Mouse (Mus musculus): ENCODE data around the gene Chst10. TPM values are rescaled to one million over a fixed set of nuclear protein-coding genes. Genes with fewer than 3 reads are reported as not detected.

Chst10 gene
- polyA plus RNA-seq, 1 experiment: not detected

DNA sequence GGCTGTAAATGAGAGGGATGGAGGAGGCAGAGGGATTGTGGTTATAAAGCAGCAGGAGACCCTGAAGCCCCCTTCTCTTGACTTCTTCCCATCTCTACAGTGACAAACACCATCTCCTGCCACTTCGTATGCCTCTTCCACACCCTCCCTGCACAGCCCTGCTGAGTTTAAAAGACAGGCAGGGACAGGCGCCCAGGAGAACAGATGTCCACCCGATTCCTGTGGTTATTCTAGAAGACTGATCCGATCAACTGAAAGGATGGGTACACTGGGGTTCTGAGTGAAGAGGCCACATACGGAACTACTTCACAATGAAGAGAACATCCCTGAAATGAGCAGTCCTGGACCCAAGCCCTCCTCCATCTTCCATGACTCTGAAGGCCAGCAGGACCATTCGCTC lies 26.1 kb downstream of the Chst10 start:
- Histone ChIP-seq H3K27me3 (ENCODE audit: control insufficient read depth, insufficient read depth, insufficient read length) (peaks cover 16% of the 10 kb centered on the region), H3K36me3 (ENCODE audit: control insufficient read depth, insufficient read depth) (no peaks in the 10 kb centered on the region), H3K4me3 (no peak overlapping the region), H3K4me2 (ENCODE audit: low read depth) (no peak overlapping the region), H3ac (ENCODE audit: control insufficient read depth, insufficient read length) (no peak overlapping the region), H3K79me2 (ENCODE audit: control insufficient read depth, insufficient read depth) (no peaks in the 10 kb centered on the region)
- TF ChIP-seq CEBPB (IDR thresholded peaks at IDR 0.05; ENCODE audit: insufficient read depth, poor library complexity, severe bottlenecking): no peak
- no peak for TF ChIP-seq POLR2AphosphoS2 (IDR thresholded peaks at IDR 0.05; ENCODE audit: insufficient read length, low read depth)
- no peak for TF ChIP-seq TCF12 (IDR thresholded peaks at IDR 0.05; ENCODE audit: insufficient read depth, poor library complexity, severe bottlenecking)
- no peak for TF ChIP-seq SRF (IDR thresholded peaks at IDR 0.05; ENCODE audit: control insufficient read depth, insufficient read length, low read depth)
- no peak for TF ChIP-seq MYOD1 (IDR thresholded peaks at IDR 0.05; ENCODE audit: control insufficient read depth in 1 of 3, insufficient read length in 2 of 3, low read depth in 2 of 3)
- TF ChIP-seq MYOG (IDR thresholded peaks at IDR 0.05; ENCODE audit: control insufficient read depth in 1 of 3, insufficient read depth in 1 of 3, insufficient read length in 2 of 3, low read depth in 2 of 3): no peak
- TF ChIP-seq MAX (IDR thresholded peaks at IDR 0.05; ENCODE audit: low read depth): no peak
- no peak for TF ChIP-seq USF1 (IDR thresholded peaks at IDR 0.05; ENCODE audit: low read depth)
- no peak for TF ChIP-seq E2F4 (IDR thresholded peaks at IDR 0.05; ENCODE audit: insufficient read depth)
- no peak for TF ChIP-seq REST (IDR thresholded peaks at IDR 0.05; ENCODE audit: insufficient read depth, insufficient read length)

DNA sequence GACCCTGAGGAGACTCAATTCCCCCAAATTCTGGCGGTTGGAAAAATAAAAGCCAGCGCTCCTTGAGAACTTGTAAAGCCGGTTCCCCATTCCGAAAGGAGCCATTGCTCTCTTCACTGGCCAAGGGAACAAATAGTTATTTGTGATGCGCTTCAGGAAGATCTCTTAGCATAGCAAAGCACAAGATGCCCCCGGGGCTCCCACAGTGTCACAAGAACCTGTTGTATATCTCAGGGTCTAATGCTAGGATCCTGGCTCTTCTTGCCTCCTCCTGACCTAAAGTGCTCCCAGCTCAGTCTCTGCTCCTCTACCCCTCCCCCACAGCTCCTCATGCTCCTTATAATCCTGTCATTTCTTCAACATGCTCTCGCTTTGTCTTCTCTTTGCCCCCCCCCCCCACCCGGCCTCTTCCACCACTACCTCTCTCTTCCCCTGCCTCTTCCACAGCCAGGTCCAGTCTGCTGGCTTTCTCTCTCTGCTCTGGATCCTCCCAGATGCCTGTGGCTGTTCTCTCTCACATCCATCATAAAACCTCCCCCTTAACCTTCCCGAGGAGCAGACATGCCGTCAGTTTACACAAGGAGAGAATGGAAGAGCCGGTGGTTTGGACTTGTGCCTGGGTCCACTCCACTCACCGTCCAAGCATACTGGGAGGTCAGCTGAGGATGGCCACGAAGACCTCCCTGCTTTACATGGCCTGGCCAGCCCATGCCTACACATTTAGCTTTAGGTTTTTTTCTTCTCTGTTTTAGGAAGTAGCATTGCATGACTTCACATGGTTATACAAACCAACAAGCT lies 28.4 kb downstream of the Chst10 start:
- Histone ChIP-seq H3K36me3 (ENCODE audit: control insufficient read depth, insufficient read depth) (no peaks in the 10 kb centered on the region), H3K79me2 (ENCODE audit: control insufficient read depth, insufficient read depth) (no peaks in the 10 kb centered on the region), H3K4me3 (no peak overlapping the region), H3K4me2 (ENCODE audit: low read depth) (no peak overlapping the region), H3ac (ENCODE audit: control insufficient read depth, insufficient read length) (no peak overlapping the region), H3K27me3 (ENCODE audit: control insufficient read depth, insufficient read depth, insufficient read length) (peaks cover 16% of the 10 kb centered on the region)
- no peak for TF ChIP-seq CEBPB (IDR thresholded peaks at IDR 0.05; ENCODE audit: insufficient read depth, poor library complexity, severe bottlenecking)
- no peak for TF ChIP-seq POLR2A (IDR thresholded peaks at IDR 0.05; ENCODE audit: insufficient read length, low read depth)
- no peak for TF ChIP-seq MYOD1 (IDR thresholded peaks at IDR 0.05; ENCODE audit: control insufficient read depth in 1 of 3, insufficient read length in 2 of 3, low read depth in 2 of 3)
- TF ChIP-seq USF1 (IDR thresholded peaks at IDR 0.05; ENCODE audit: low read depth): no peak
- no peak for TF ChIP-seq MAX (IDR thresholded peaks at IDR 0.05; ENCODE audit: low read depth)
- TF ChIP-seq POLR2AphosphoS2 (IDR thresholded peaks at IDR 0.05; ENCODE audit: insufficient read length, low read depth): no peak
- no peak for TF ChIP-seq TCF12 (IDR thresholded peaks at IDR 0.05; ENCODE audit: insufficient read depth, poor library complexity, severe bottlenecking)
- no peak for TF ChIP-seq MYOG (IDR thresholded peaks at IDR 0.05; ENCODE audit: control insufficient read depth in 1 of 3, insufficient read depth in 1 of 3, insufficient read length in 2 of 3, low read depth in 2 of 3)
- TF ChIP-seq E2F4 (IDR thresholded peaks at IDR 0.05; ENCODE audit: insufficient read depth): no peak
- no peak for TF ChIP-seq SRF (IDR thresholded peaks at IDR 0.05; ENCODE audit: control insufficient read depth, insufficient read length, low read depth)

DNA sequence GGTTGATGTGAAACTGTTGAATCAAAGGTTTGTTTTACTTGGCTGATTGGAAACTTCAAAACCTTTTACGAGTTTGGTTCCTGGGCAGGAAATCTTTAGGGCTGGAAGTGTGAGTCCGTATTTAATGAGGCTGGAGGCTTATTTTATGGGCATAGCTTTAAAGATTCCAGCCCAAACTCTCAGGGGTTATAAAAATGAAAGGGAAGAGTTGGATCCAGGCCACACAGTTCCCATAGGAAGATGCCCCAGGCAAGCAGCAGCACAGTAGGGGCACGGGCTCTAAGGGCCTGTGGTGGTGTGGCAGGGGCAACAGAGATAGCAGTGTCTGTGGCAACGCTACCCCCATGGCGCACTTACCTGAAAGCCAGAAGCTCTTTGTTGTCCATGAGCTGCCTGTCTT lies 31.7 kb downstream of the Chst10 start:
- no peak overlapping the region for H3K4me3 ChIP-seq
- TF ChIP-seq TCF3 (IDR thresholded peaks at IDR 0.05; ENCODE audit: insufficient read length, low read depth) (no peak), SRF (IDR thresholded peaks at IDR 0.05; ENCODE audit: control insufficient read depth, insufficient read length, low read depth) (no peak), TCF12 (IDR thresholded peaks at IDR 0.05; ENCODE audit: insufficient read depth, poor library complexity, severe bottlenecking) (no peak), MAX (IDR thresholded peaks at IDR 0.05; ENCODE audit: low read depth) (no peak), E2F4 (IDR thresholded peaks at IDR 0.05; ENCODE audit: insufficient read depth) (no peak), USF1 (IDR thresholded peaks at IDR 0.05; ENCODE audit: low read depth) (no peak), REST (IDR thresholded peaks at IDR 0.05; ENCODE audit: insufficient read depth, insufficient read length) (no peak), POLR2A (IDR thresholded peaks at IDR 0.05; ENCODE audit: insufficient read length, low read depth) (no peak), MYOG (IDR thresholded peaks at IDR 0.05; ENCODE audit: control insufficient read depth in 1 of 3, insufficient read depth in 1 of 3, insufficient read length in 2 of 3, low read depth in 2 of 3) (no peak), CEBPB (IDR thresholded peaks at IDR 0.05; ENCODE audit: insufficient read depth, poor library complexity, severe bottlenecking) (no peak), POLR2AphosphoS2 (IDR thresholded peaks at IDR 0.05; ENCODE audit: insufficient read length, low read depth) (no peak), MYOD1 (IDR thresholded peaks at IDR 0.05; ENCODE audit: control insufficient read depth in 1 of 3, insufficient read length in 2 of 3, low read depth in 2 of 3) (no peak)
- no peaks in the 10 kb centered on the region for H3K36me3 ChIP-seq (ENCODE audit: control insufficient read depth, insufficient read depth)
- H3ac ChIP-seq (ENCODE audit: control insufficient read depth, insufficient read length): no peak overlapping the region
- H3K4me2 ChIP-seq (ENCODE audit: low read depth): no peak overlapping the region
- H3K27me3 ChIP-seq (ENCODE audit: control insufficient read depth, insufficient read depth, insufficient read length): peaks cover 4% of the 10 kb centered on the region
- H3K79me2 ChIP-seq (ENCODE audit: control insufficient read depth, insufficient read depth): no peaks in the 10 kb centered on the region

DNA sequence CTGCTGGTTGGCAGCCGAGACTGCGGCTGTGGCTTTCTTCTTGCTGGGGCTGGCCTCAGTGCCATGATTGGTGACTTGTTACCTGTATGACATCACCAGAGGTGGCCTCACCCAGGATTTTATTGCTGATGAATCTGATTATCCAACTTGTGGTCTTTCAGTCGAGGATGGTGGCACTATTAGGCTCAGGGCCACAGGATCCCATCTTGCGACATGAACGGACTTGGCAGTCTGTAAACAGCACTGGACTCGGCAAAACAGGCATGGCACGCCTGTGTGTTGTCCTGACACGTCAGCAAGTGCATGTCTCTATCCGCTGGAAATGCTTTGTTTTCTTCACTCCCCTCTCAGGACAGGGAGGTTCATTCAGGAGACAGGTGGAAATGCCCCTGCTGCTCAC lies 33.6 kb downstream of the Chst10 start:
- Histone ChIP-seq H3K79me2 (ENCODE audit: control insufficient read depth, insufficient read depth) (no peaks in the 10 kb centered on the region), H3K4me2 (ENCODE audit: low read depth) (no peak overlapping the region), H3ac (ENCODE audit: control insufficient read depth, insufficient read length) (no peak overlapping the region), H3K27me3 (ENCODE audit: control insufficient read depth, insufficient read depth, insufficient read length) (no peaks in the 10 kb centered on the region), H3K4me3 (no peak overlapping the region), H3K36me3 (ENCODE audit: control insufficient read depth, insufficient read depth) (no peaks in the 10 kb centered on the region)
- no peak for TF ChIP-seq POLR2AphosphoS2 (IDR thresholded peaks at IDR 0.05; ENCODE audit: insufficient read length, low read depth)
- no peak for TF ChIP-seq MAX (IDR thresholded peaks at IDR 0.05; ENCODE audit: low read depth)
- no peak for TF ChIP-seq MYOD1 (IDR thresholded peaks at IDR 0.05; ENCODE audit: control insufficient read depth in 1 of 3, insufficient read length in 2 of 3, low read depth in 2 of 3)
- no peak for TF ChIP-seq USF1 (IDR thresholded peaks at IDR 0.05; ENCODE audit: low read depth)
- no peak for TF ChIP-seq REST (IDR thresholded peaks at IDR 0.05; ENCODE audit: insufficient read depth, insufficient read length)
- TF ChIP-seq TCF3 (IDR thresholded peaks at IDR 0.05; ENCODE audit: insufficient read length, low read depth): no peak
- no peak for TF ChIP-seq MYOG (IDR thresholded peaks at IDR 0.05; ENCODE audit: control insufficient read depth in 1 of 3, insufficient read depth in 1 of 3, insufficient read length in 2 of 3, low read depth in 2 of 3)
- TF ChIP-seq SRF (IDR thresholded peaks at IDR 0.05; ENCODE audit: control insufficient read depth, insufficient read length, low read depth): no peak
- no peak for TF ChIP-seq E2F4 (IDR thresholded peaks at IDR 0.05; ENCODE audit: insufficient read depth)
